Mouse (Mus musculus): ENCODE data around the gene 1700092M07Rik. TPM values are rescaled to one million over a fixed set of nuclear protein-coding genes. Genes with fewer than 3 reads are reported as not detected.

The 1700092M07Rik gene
- polyA plus RNA-seq, 1 experiment, result 3.4 TPM

GRCm38 (mm10) chr19:8721378-8721777, 19.1 kb upstream of the 1700092M07Rik start:
- H3K4me1 ChIP-seq (ENCODE audit: control insufficient read depth, insufficient read depth, low read length), result peaks cover 1% of the 10 kb centered on the region; the same call in 1 of the 2 replicates
- TF ChIP-seq CTCF (IDR thresholded peaks at IDR 0.05; ENCODE audit: control insufficient read depth, insufficient read depth, low read length), result no peak
- WGBS, result 51% methylated on average over 1 of the region's 1 CpGs
- no peak overlapping the region for H3K4me3 ChIP-seq (replicated peaks; ENCODE audit: control insufficient read depth, low read depth, low read length)
- no peak overlapping the region for H3K27ac ChIP-seq (ENCODE audit: control insufficient read depth, insufficient read depth, low read depth, low read length, poor library complexity)

- 43% methylated on average over 4 of the region's 4 CpGs for WGBS
- no peak for TF ChIP-seq POLR2A (IDR thresholded peaks at IDR 0.05; ENCODE audit: borderline replicate concordance, control insufficient read depth, low read depth, low read length)
- no peak for TF ChIP-seq CTCF (IDR thresholded peaks at IDR 0.05; ENCODE audit: control insufficient read depth, insufficient read depth, low read length)
- H3K4me1 ChIP-seq (ENCODE audit: control insufficient read depth, insufficient read depth, low read length), result peaks cover 1% of the 10 kb centered on the region; the same call in 1 of the 2 replicates
- peak overlapping the region; percentile 17; the same call in 1 of the 2 replicates for H3K27ac ChIP-seq (ENCODE audit: control insufficient read depth, insufficient read depth, low read depth, low read length, poor library complexity)
- H3K4me3 ChIP-seq (replicated peaks; ENCODE audit: control insufficient read depth, low read depth, low read length), result peak overlapping the region; percentile 46
Observed at GRCm38 (mm10) chr19:8722021-8722420, 18.5 kb upstream of the 1700092M07Rik start.

GRCm38 (mm10) chr19:8722559-8722906, 18.0 kb upstream of the 1700092M07Rik start:
- Histone ChIP-seq H3K4me3 (replicated peaks; ENCODE audit: control insufficient read depth, low read depth, low read length) (peak overlapping the region; percentile 82), H3K27ac (ENCODE audit: control insufficient read depth, insufficient read depth, low read depth, low read length, poor library complexity) (peak overlapping the region; percentile 97), H3K4me1 (ENCODE audit: control insufficient read depth, insufficient read depth, low read length) (peaks cover 1% of the 10 kb centered on the region; the same call in 1 of the 2 replicates)
- TF ChIP-seq POLR2A (IDR thresholded peaks at IDR 0.05; ENCODE audit: borderline replicate concordance, control insufficient read depth, low read depth, low read length), result no peak
- under 1% methylated on average over 5 of the region's 5 CpGs for WGBS

- TF ChIP-seq POLR2A (IDR thresholded peaks at IDR 0.05; ENCODE audit: borderline replicate concordance, control insufficient read depth, low read depth, low read length) (peak; percentile 83), CTCF (IDR thresholded peaks at IDR 0.05; ENCODE audit: control insufficient read depth, insufficient read depth, low read length) (no peak)
- peak within 1 kb of the TSS; percentile 84 for H3K4me3 ChIP-seq (replicated peaks; ENCODE audit: control insufficient read depth, low read depth, low read length)
- under 1% methylated on average over 50 of the region's 50 CpGs for WGBS
- H3K4me1 ChIP-seq (ENCODE audit: control insufficient read depth, insufficient read depth, low read length), result peaks cover 1% of the 10 kb centered on the region; the same call in 1 of the 2 replicates
- H3K27ac ChIP-seq (ENCODE audit: control insufficient read depth, insufficient read depth, low read depth, low read length, poor library complexity), result peak within 1 kb of the TSS; percentile 97
Observed at GRCm38 (mm10) chr19:8722907-8723573, 17.5 kb upstream of the 1700092M07Rik start, which contains the start of gene Slc3a2. Slc3a2 (minus strand) TSS chr19:8723369.

- Histone ChIP-seq H3K27ac (ENCODE audit: control insufficient read depth, insufficient read depth, low read depth, low read length, poor library complexity) (peak overlapping the region; percentile 56; the same call in 1 of the 2 replicates), H3K4me3 (replicated peaks; ENCODE audit: control insufficient read depth, low read depth, low read length) (peak overlapping the region; percentile 84), H3K4me1 (ENCODE audit: control insufficient read depth, insufficient read depth, low read length) (peaks cover under 1% of the 10 kb centered on the region; the same call in 1 of the 2 replicates)
- TF ChIP-seq CTCF (IDR thresholded peaks at IDR 0.05; ENCODE audit: control insufficient read depth, insufficient read depth, low read length), result no peak
- WGBS, result under 1% methylated on average over 20 of the region's 20 CpGs
Observed at GRCm38 (mm10) chr19:8723574-8724346, 16.8 kb upstream of the 1700092M07Rik start.

- TF ChIP-seq CTCF (IDR thresholded peaks at IDR 0.05; ENCODE audit: control insufficient read depth, insufficient read depth, low read length) (no peak), POLR2A (IDR thresholded peaks at IDR 0.05; ENCODE audit: borderline replicate concordance, control insufficient read depth, low read depth, low read length) (no peak)
- Histone ChIP-seq H3K4me3 (replicated peaks; ENCODE audit: control insufficient read depth, low read depth, low read length) (peak overlapping the region; percentile 84), H3K4me1 (ENCODE audit: control insufficient read depth, insufficient read depth, low read length) (no peaks in the 10 kb centered on the region; the same call in 1 of the 2 replicates), H3K27ac (ENCODE audit: control insufficient read depth, insufficient read depth, low read depth, low read length, poor library complexity) (no peak overlapping the region)
- WGBS, result 3% methylated on average over 2 of the region's 2 CpGs
Observed at GRCm38 (mm10) chr19:8724392-8724791, 16.1 kb upstream of the 1700092M07Rik start.

- Histone ChIP-seq H3K4me1 (ENCODE audit: control insufficient read depth, insufficient read depth, low read length) (no peaks in the 10 kb centered on the region; the same call in 1 of the 2 replicates), H3K4me3 (replicated peaks; ENCODE audit: control insufficient read depth, low read depth, low read length) (no peak overlapping the region), H3K27ac (ENCODE audit: control insufficient read depth, insufficient read depth, low read depth, low read length, poor library complexity) (no peak overlapping the region)
- 54% methylated on average over 4 of the region's 4 CpGs for WGBS
- TF ChIP-seq POLR2A (IDR thresholded peaks at IDR 0.05; ENCODE audit: borderline replicate concordance, control insufficient read depth, low read depth, low read length), result no peak
- no peak for TF ChIP-seq CTCF (IDR thresholded peaks at IDR 0.05; ENCODE audit: control insufficient read depth, insufficient read depth, low read length)
Observed at GRCm38 (mm10) chr19:8725081-8725613, 15.4 kb upstream of the 1700092M07Rik start.

Data from bone marrow, adult 2 months (tissue).